Mouse (Mus musculus): Measurements from ENCODE around the gene Il15ra. TPM values are rescaled to one million over a fixed set of nuclear protein-coding genes. Genes with fewer than 3 reads are reported as not detected.

The Il15ra gene
- polyA plus RNA-seq, 1 experiment from 2014 or later, result 4.9 TPM

- under 1% methylated on average over 43 of the region's 43 CpGs for WGBS
- no peaks in the 10 kb centered on the region for H3K9me3 ChIP-seq (ENCODE audit: control insufficient read depth)
- H3K4me2 ChIP-seq (replicated peaks; ENCODE audit: low read depth), result peak overlapping the region; percentile 96
- H3K9ac ChIP-seq (ENCODE audit: low read depth, low read length), result peak overlapping the region; percentile 67
- peak overlapping the region; percentile 96 for H3K27ac ChIP-seq (ENCODE audit: low read depth, low read length)
- no peaks in the 10 kb centered on the region for H3K27me3 ChIP-seq (replicated peaks; ENCODE audit: control insufficient read depth, insufficient read depth, low read length)
- H3K4me1 ChIP-seq (replicated peaks; ENCODE audit: control insufficient read depth, insufficient read depth, low read length), result 0 out of 2 replicates have a peak, but pooled peaks cover 14% of the 10 kb centered on the region
- peak overlapping the region; percentile 83 for H3K4me3 ChIP-seq (ENCODE audit: low read depth, low read length)
- H3K36me3 ChIP-seq (ENCODE audit: control insufficient read depth, insufficient read depth), result peaks cover 19% of the 10 kb centered on the region
- TF ChIP-seq CTCF (IDR thresholded peaks at IDR 0.05; ENCODE audit: low read depth), result peak; percentile 48
- peak; percentile 87 for ATAC-seq
Observed at GRCm38 (mm10) chr2:11778087-11778823, 73.2 kb downstream of the Il15ra start.

Other genes with a start within 250 kb of the Il15ra start
- 12.7 and 13.4 TPM in 2 replicates for gene Pfkfb3, start 151.2 kb upstream of the Il15ra start, polyA plus RNA-seq (2015; fragmentation: Nextera tagmentation; extraction: Ambion mirVana)
- gene Rbm17, start 101.1 kb upstream of the Il15ra start, polyA plus RNA-seq (2015; fragmentation: Nextera tagmentation; extraction: Ambion mirVana), result 58.1 and 61.8 TPM in 2 replicates
- gene Gm17490, start 79.0 kb upstream of the Il15ra start, polyA plus RNA-seq (2015; fragmentation: Nextera tagmentation; extraction: Ambion mirVana), result not detected in 2 replicates
- 0.05 and 0.16 TPM in 2 replicates for gene Il2ra, start 62.5 kb upstream of the Il15ra start, polyA plus RNA-seq (2015; fragmentation: Nextera tagmentation; extraction: Ambion mirVana)
- gene Fbh1, start 72.3 kb downstream of the Il15ra start, polyA plus RNA-seq (2015; fragmentation: Nextera tagmentation; extraction: Ambion mirVana), result 56.6 and 59.0 TPM in 2 replicates
- 22.4 and 25.3 TPM in 2 replicates for gene Ankrd16, start 72.6 kb downstream of the Il15ra start, polyA plus RNA-seq (2015; fragmentation: Nextera tagmentation; extraction: Ambion mirVana)